ENCODE assay signal across 8 mouse cellular contexts in the genomic region with DNA sequence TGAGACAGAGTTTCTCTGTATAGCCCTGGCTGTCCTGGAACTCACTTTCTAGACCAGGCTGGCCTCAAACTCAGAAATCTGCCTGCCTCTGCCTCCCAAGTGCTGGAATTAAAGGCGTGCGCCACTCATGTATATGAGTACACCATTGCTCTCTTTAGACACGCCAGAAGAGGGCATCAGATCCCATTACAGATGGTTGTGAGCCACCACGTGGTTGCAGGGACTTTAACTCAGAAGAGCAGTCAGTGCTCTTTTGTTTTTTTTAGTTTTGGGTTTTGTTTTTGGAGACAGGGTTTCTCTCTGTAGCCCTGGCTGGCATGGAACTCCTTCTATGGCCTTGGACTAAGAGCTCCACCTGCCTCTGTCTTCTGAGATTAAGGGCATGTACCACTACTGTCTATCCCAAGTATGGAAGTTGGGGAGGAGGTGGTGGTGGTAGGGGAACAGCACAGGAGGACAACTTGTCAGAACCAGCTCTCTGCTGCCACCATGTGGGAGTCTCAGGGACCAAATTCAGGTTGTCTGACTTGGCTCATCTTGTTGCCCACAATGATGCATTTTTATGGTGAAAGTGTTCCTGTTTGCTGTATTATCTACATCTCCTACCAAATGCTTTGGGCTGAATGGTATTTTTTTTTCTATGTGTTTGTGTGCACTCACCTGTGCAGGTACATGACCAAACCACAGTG. TPM values are rescaled to one million over a fixed set of nuclear protein-coding genes. Genes with fewer than 3 reads are reported as not detected.
DNase-seq lines count a peak whose midpoint lies in the region; ATAC-seq and TF ChIP-seq lines count a peak whose summit lies in the region.

No protein-coding gene starts in this region.

- 63% methylated on average over 4 of the region's 4 CpGs for WGBS in kidney, embryonic 16.5 days
- 67% methylated on average over 4 of the region's 4 CpGs for WGBS in embryonic facial prominence, embryonic 11.5 days
- 70% methylated on average over 4 of the region's 4 CpGs for WGBS in limb, embryonic 14.5 days
- WGBS in neural tube, embryonic 11.5 days = 64% methylated on average over 4 of the region's 4 CpGs

- H3K4me1 ChIP-seq in kidney, embryonic 16.5 days (ENCODE audit: insufficient read depth, low read length) = peaks cover 19% of the 10 kb centered on the region
- H3K4me1 ChIP-seq in embryonic facial prominence, embryonic 11.5 days (ENCODE audit: control insufficient read depth, insufficient read depth, low read length) = peaks cover 5% of the 10 kb centered on the region; the same call in 1 of the 2 replicates
- peaks cover 8% of the 10 kb centered on the region for H3K4me1 ChIP-seq in limb, embryonic 14.5 days (ENCODE audit: control insufficient read depth, insufficient read depth, low read length)
- peaks cover 14% of the 10 kb centered on the region for H3K4me1 ChIP-seq in neural tube, embryonic 11.5 days (ENCODE audit: control insufficient read depth, insufficient read depth, low read length)
- peaks cover 4% of the 10 kb centered on the region for H3K4me1 ChIP-seq in testis, adult 2 months (ENCODE audit: control insufficient read depth, insufficient read depth, low read length)

- H3K36me3 ChIP-seq in kidney, embryonic 16.5 days (ENCODE audit: insufficient read depth, low read length) = peaks cover 7% of the 10 kb centered on the region; the same call in 1 of the 2 replicates
- H3K36me3 ChIP-seq in embryonic facial prominence, embryonic 11.5 days (replicated peaks; ENCODE audit: control insufficient read depth, insufficient read depth, low read depth, low read length) = no peaks in the 10 kb centered on the region; the same call in 1 of the 2 replicates
- H3K36me3 ChIP-seq in limb, embryonic 14.5 days (ENCODE audit: control insufficient read depth, insufficient read depth, low read length) = peaks cover 21% of the 10 kb centered on the region; the same call in 1 of the 2 replicates
- H3K36me3 ChIP-seq in neural tube, embryonic 11.5 days (ENCODE audit: control insufficient read depth, insufficient read depth, low read length) = peaks cover 4% of the 10 kb centered on the region
- H3K36me3 ChIP-seq in testis, adult 2 months (ENCODE audit: control insufficient read depth, insufficient read depth, low read length) = no peaks in the 10 kb centered on the region

- no peak overlapping the region for H3K4me3 ChIP-seq in kidney, embryonic 16.5 days (ENCODE audit: low read length)
- H3K4me3 ChIP-seq in embryonic facial prominence, embryonic 11.5 days (ENCODE audit: low read depth, low read length) = no peak overlapping the region
- H3K4me3 ChIP-seq in limb, embryonic 14.5 days (replicated peaks; ENCODE audit: low read length) = no peak overlapping the region
- H3K4me3 ChIP-seq in neural tube, embryonic 11.5 days (ENCODE audit: low read depth, low read length) = no peak overlapping the region
- no peak overlapping the region for H3K4me3 ChIP-seq in testis, adult 2 months (ENCODE audit: control insufficient read depth, low read depth, low read length)

- ATAC-seq in kidney, embryonic 16.5 days (ENCODE audit: low FRiP score, low TSS enrichment) = no peak
- ATAC-seq in embryonic facial prominence, embryonic 11.5 days (replicated peaks; ENCODE audit: insufficient number of reproducible peaks, low FRiP score, low TSS enrichment, low read depth) = no peak
- ATAC-seq in limb, embryonic 14.5 days (ENCODE audit: low FRiP score, low read depth) = no peak
- ATAC-seq in neural tube, embryonic 11.5 days (ENCODE audit: insufficient read depth, low FRiP score, low TSS enrichment) = no peak

- no peak for TF ChIP-seq POLR2A in limb, embryonic 14.5 days (IDR thresholded peaks at IDR 0.05; ENCODE audit: borderline replicate concordance, extremely low read depth, insufficient read depth, insufficient read length)
- TF ChIP-seq POLR2A in testis, adult 2 months (IDR thresholded peaks at IDR 0.05; ENCODE audit: control insufficient read depth, low read depth, low read length) = no peak

- peak; percentile 64; the same call in 1 of the 2 replicates for TF ChIP-seq CTCF in testis, adult 2 months (IDR thresholded peaks at IDR 0.05; ENCODE audit: control insufficient read depth, insufficient read depth, insufficient replicate concordance, low read depth, low read length)

- no peak overlapping the region for H3K27ac ChIP-seq in kidney, embryonic 16.5 days (ENCODE audit: low read length)
- H3K27ac ChIP-seq in embryonic facial prominence, embryonic 11.5 days (replicated peaks; ENCODE audit: low read depth, low read length) = no peak overlapping the region
- H3K27ac ChIP-seq in limb, embryonic 14.5 days (replicated peaks; ENCODE audit: low read depth, low read length) = no peak overlapping the region
- no peak overlapping the region for H3K27ac ChIP-seq in neural tube, embryonic 11.5 days (ENCODE audit: low read depth, low read length)
- H3K27ac ChIP-seq in testis, adult 2 months (ENCODE audit: control insufficient read depth, insufficient read depth, low read depth, low read length) = no peak overlapping the region

- no peaks in the 10 kb centered on the region for H3K9me3 ChIP-seq in kidney, embryonic 16.5 days (ENCODE audit: low read length)
- no peaks in the 10 kb centered on the region for H3K9me3 ChIP-seq in embryonic facial prominence, embryonic 11.5 days (replicated peaks; ENCODE audit: control insufficient read depth, low read length)
- H3K9me3 ChIP-seq in limb, embryonic 14.5 days (ENCODE audit: control insufficient read depth, low read length) = no peaks in the 10 kb centered on the region
- H3K9me3 ChIP-seq in neural tube, embryonic 11.5 days (ENCODE audit: control insufficient read depth, low read length) = no peaks in the 10 kb centered on the region

- no peak overlapping the region for H3K9ac ChIP-seq in kidney, embryonic 16.5 days (replicated peaks; ENCODE audit: low read length)
- no peak overlapping the region for H3K9ac ChIP-seq in embryonic facial prominence, embryonic 11.5 days (replicated peaks; ENCODE audit: low read length)
- no peak overlapping the region for H3K9ac ChIP-seq in limb, embryonic 14.5 days (ENCODE audit: low read depth, low read length, severe bottlenecking)
- H3K9ac ChIP-seq in neural tube, embryonic 11.5 days (ENCODE audit: low read length) = no peak overlapping the region

- no peak overlapping the region for H3K4me2 ChIP-seq in kidney, embryonic 16.5 days (replicated peaks; ENCODE audit: low read depth, low read length)
- H3K4me2 ChIP-seq in embryonic facial prominence, embryonic 11.5 days (ENCODE audit: low read depth, low read length) = no peak overlapping the region
- no peak overlapping the region for H3K4me2 ChIP-seq in limb, embryonic 14.5 days (replicated peaks; ENCODE audit: low read depth, low read length, severe bottlenecking)
- no peak overlapping the region for H3K4me2 ChIP-seq in neural tube, embryonic 11.5 days (ENCODE audit: low read depth)

- no peaks in the 10 kb centered on the region for H3K27me3 ChIP-seq in kidney, embryonic 16.5 days (ENCODE audit: insufficient read depth, low read length)
- no peaks in the 10 kb centered on the region for H3K27me3 ChIP-seq in embryonic facial prominence, embryonic 11.5 days (ENCODE audit: control insufficient read depth, insufficient read depth, low read length)
- H3K27me3 ChIP-seq in limb, embryonic 14.5 days (ENCODE audit: control insufficient read depth, insufficient read depth, low read length) = no peaks in the 10 kb centered on the region
- H3K27me3 ChIP-seq in neural tube, embryonic 11.5 days (ENCODE audit: control insufficient read depth, insufficient read depth, low read length) = no peaks in the 10 kb centered on the region
- no peaks in the 10 kb centered on the region for H3K27me3 ChIP-seq in testis, adult 2 months (ENCODE audit: control insufficient read depth, insufficient read depth, low read length)

- DNase-seq in kidney, adult 18-20 months = peak; percentile 81
- peak; percentile 91 for DNase-seq in adrenal gland, postnatal 14 days
- DNase-seq in embryonic facial prominence, embryonic 11.5 days (ENCODE audit: low spot score) = peak; percentile 82
- peak; percentile 91 for DNase-seq in heart, postnatal 4 days
- peak; percentile 84 for DNase-seq in limb, embryonic 14.5 days (ENCODE audit: low spot score)
- peak; percentile 72 for DNase-seq in neural tube, embryonic 11.5 days (ENCODE audit: low spot score)

RNA-seq across cellular contexts. Expression of gene Zfp553, which starts 4.1 kb away (rescaled TPM):
- 45.2 and 46.0 TPM in 2 replicates for polyA plus RNA-seq in kidney, embryonic 16.5 days (2015; fragmentation: Nextera tagmentation; extraction: Ambion mirVana)
- 10.0 and 13.8 TPM in 2 replicates for total RNA-seq in adrenal gland, postnatal 14 days (2021)
- polyA plus RNA-seq in embryonic facial prominence, embryonic 11.5 days (2014; fragmentation: Nextera tagmentation; extraction: Ambion mirVana) = 20.9 and 22.5 TPM in 2 replicates
- total RNA-seq in heart, postnatal 4 days (2021) = 10 to 100 TPM in 1 of 2 experiments, 1 to 10 TPM in 1; 9.2 to 10.8 TPM
- 22.5 and 24.9 TPM in 2 replicates for polyA plus RNA-seq in limb, embryonic 14.5 days (2012; rRNA removed)
- 19.4 and 20.1 TPM in 2 replicates for polyA plus RNA-seq in limb, embryonic 14.5 days (2014; fragmentation: Nextera tagmentation; extraction: Ambion mirVana)
- 28.7 and 31.4 TPM in 2 replicates for polyA plus RNA-seq in neural tube, embryonic 11.5 days (2014; fragmentation: Nextera tagmentation; extraction: Ambion mirVana)
- polyA plus RNA-seq in testis, adult 2 months (2012; rRNA removed) = 3.4 and 3.7 TPM in 2 replicates

RNA-seq across cellular contexts. Expression of gene Sept1, which starts 4.2 kb away (rescaled TPM):
- polyA plus RNA-seq in kidney, embryonic 16.5 days (2015; fragmentation: Nextera tagmentation; extraction: Ambion mirVana) = 18.6 and 26.6 TPM in 2 replicates
- total RNA-seq in adrenal gland, postnatal 14 days (2021) = 11.2 and 35.8 TPM in 2 replicates
- polyA plus RNA-seq in embryonic facial prominence, embryonic 11.5 days (2014; fragmentation: Nextera tagmentation; extraction: Ambion mirVana) = 21.0 and 24.6 TPM in 2 replicates
- 10 to 100 TPM; 11.2 to 12.1 TPM for total RNA-seq in heart, postnatal 4 days (2021)
- 14.9 and 22.2 TPM in 2 replicates for polyA plus RNA-seq in limb, embryonic 14.5 days (2012; rRNA removed)
- 15.3 and 18.6 TPM in 2 replicates for polyA plus RNA-seq in limb, embryonic 14.5 days (2014; fragmentation: Nextera tagmentation; extraction: Ambion mirVana)
- 19.6 and 22.0 TPM in 2 replicates for polyA plus RNA-seq in neural tube, embryonic 11.5 days (2014; fragmentation: Nextera tagmentation; extraction: Ambion mirVana)
- 2.8 and 3.2 TPM in 2 replicates for polyA plus RNA-seq in testis, adult 2 months (2012; rRNA removed)

RNA-seq across cellular contexts. Expression of gene Zfp771, which starts 15.3 kb away (rescaled TPM):
- polyA plus RNA-seq in kidney, embryonic 16.5 days (2015; fragmentation: Nextera tagmentation; extraction: Ambion mirVana) = 60.5 and 64.3 TPM in 2 replicates
- total RNA-seq in adrenal gland, postnatal 14 days (2021) = 25.9 and 28.1 TPM in 2 replicates
- 63.2 and 65.3 TPM in 2 replicates for polyA plus RNA-seq in embryonic facial prominence, embryonic 11.5 days (2014; fragmentation: Nextera tagmentation; extraction: Ambion mirVana)
- total RNA-seq in heart, postnatal 4 days (2021) = 10 to 100 TPM; 11.6 to 14.2 TPM
- polyA plus RNA-seq in limb, embryonic 14.5 days (2012; rRNA removed) = 115 and 161 TPM in 2 replicates
- 66.2 and 71.2 TPM in 2 replicates for polyA plus RNA-seq in limb, embryonic 14.5 days (2014; fragmentation: Nextera tagmentation; extraction: Ambion mirVana)
- 53.2 and 54.5 TPM in 2 replicates for polyA plus RNA-seq in neural tube, embryonic 11.5 days (2014; fragmentation: Nextera tagmentation; extraction: Ambion mirVana)
- 41.0 and 48.4 TPM in 2 replicates for polyA plus RNA-seq in testis, adult 2 months (2012; rRNA removed)

RNA-seq across cellular contexts. Expression of gene Mylpf, which starts 20.1 kb away (rescaled TPM):
- polyA plus RNA-seq in kidney, embryonic 16.5 days (2015; fragmentation: Nextera tagmentation; extraction: Ambion mirVana) = 26.7 and 28.8 TPM in 2 replicates
- 4.3 and 4.9 TPM in 2 replicates for total RNA-seq in adrenal gland, postnatal 14 days (2021)
- 19.8 and 22.8 TPM in 2 replicates for polyA plus RNA-seq in embryonic facial prominence, embryonic 11.5 days (2014; fragmentation: Nextera tagmentation; extraction: Ambion mirVana)
- total RNA-seq in heart, postnatal 4 days (2021) = 10 to 100 TPM in 1 of 2 experiments, 1 to 10 TPM in 1; 3.1 to 33.0 TPM
- polyA plus RNA-seq in limb, embryonic 14.5 days (2012; rRNA removed) = 555 and 1,104 TPM in 2 replicates
- polyA plus RNA-seq in limb, embryonic 14.5 days (2014; fragmentation: Nextera tagmentation; extraction: Ambion mirVana) = 413 and 609 TPM in 2 replicates
- polyA plus RNA-seq in neural tube, embryonic 11.5 days (2014; fragmentation: Nextera tagmentation; extraction: Ambion mirVana) = 87.1 and 113 TPM in 2 replicates
- polyA plus RNA-seq in testis, adult 2 months (2012; rRNA removed) = 1.3 and 1.4 TPM in 2 replicates

RNA-seq across cellular contexts. Expression of gene Tbc1d10b, which starts 20.5 kb away (rescaled TPM):
- polyA plus RNA-seq in kidney, embryonic 16.5 days (2015; fragmentation: Nextera tagmentation; extraction: Ambion mirVana) = 23.2 and 25.8 TPM in 2 replicates
- 38.9 and 45.6 TPM in 2 replicates for total RNA-seq in adrenal gland, postnatal 14 days (2021)
- polyA plus RNA-seq in embryonic facial prominence, embryonic 11.5 days (2014; fragmentation: Nextera tagmentation; extraction: Ambion mirVana) = 15.8 and 19.2 TPM in 2 replicates
- 10 to 100 TPM; 41.0 to 42.5 TPM for total RNA-seq in heart, postnatal 4 days (2021)
- polyA plus RNA-seq in limb, embryonic 14.5 days (2012; rRNA removed) = 40.8 and 46.8 TPM in 2 replicates
- polyA plus RNA-seq in limb, embryonic 14.5 days (2014; fragmentation: Nextera tagmentation; extraction: Ambion mirVana) = 27.1 and 29.3 TPM in 2 replicates
- polyA plus RNA-seq in neural tube, embryonic 11.5 days (2014; fragmentation: Nextera tagmentation; extraction: Ambion mirVana) = 23.9 and 28.8 TPM in 2 replicates
- polyA plus RNA-seq in testis, adult 2 months (2012; rRNA removed) = 5.1 and 6.3 TPM in 2 replicates
